Mouse (Mus musculus): ENCODE results near the gene Olfr498.

Olfr498 gene

DNA sequence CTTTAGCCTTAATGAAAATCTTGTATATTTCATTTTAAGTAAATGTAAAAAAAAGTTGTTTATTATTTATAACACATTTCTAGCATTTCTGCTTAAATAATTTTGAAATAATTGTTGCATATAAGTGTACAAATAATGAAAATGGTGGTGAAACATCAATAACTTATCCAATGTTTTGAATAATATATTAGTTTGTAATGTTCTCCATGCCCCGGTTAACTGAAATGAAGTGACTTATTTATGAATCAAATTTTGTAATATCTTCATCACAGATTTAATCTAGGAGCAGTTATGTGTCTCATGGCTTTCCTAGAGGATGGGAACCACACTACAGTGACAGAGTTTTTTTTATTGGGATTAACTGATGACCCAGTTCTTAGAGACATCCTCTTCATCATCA lies at the start of gene Olfr498:
Gene Olfr498 (plus strand): TSS at position 301 of the 400 bp plus-strand sequence.
- no peak for DNase-seq (ENCODE audit: low spot score in 2 of 2)

DNA sequence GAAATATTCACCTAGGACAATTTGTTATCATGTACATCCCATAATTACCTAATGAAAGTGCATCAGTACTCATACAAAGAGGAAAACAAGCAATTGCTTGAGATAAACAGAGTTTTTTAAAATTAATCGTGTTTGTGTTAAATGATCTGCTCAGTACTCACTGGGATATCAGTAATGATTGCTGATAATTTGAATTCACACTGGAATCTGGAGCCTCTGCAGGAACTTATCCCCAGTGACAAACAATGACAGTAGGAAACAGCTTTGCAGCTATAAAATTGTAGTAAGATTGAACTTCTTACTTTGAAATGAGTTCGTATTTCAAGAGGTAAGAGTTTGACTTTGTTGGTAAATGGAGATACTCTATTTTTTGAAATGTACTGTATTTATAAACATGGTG lies 45.0 kb upstream of the Olfr498 start, which contains the start of gene Olfr497:
Gene Olfr497 (plus strand): TSS at position 301 of the 400 bp plus-strand sequence.
- DNase-seq (ENCODE audit: low spot score in 2 of 2): no peak

Measured in urinary bladder, postnatal 36 days (tissue).